Mouse (Mus musculus): ENCODE data around the gene Cltrn. TPM values are rescaled to one million over a fixed set of nuclear protein-coding genes. Genes with fewer than 3 reads are reported as not detected.

Cltrn gene
- polyA plus RNA-seq, 1 experiment from 2014 or later = 1.00 TPM

- Histone ChIP-seq H3K9ac (no peak overlapping the region), H3K36me3 (no peaks in the 10 kb centered on the region), H3K4me1 (replicated peaks) (no peaks in the 10 kb centered on the region), H3K4me3 (no peak overlapping the region), H3K4me2 (no peak overlapping the region), H3K27me3 (0 out of 2 replicates have a peak, but pooled peaks cover 19% of the 10 kb centered on the region), H3K9me3 (no peaks in the 10 kb centered on the region), H3K27ac (no peak overlapping the region)
- 89% methylated on average over 6 of the region's 6 CpGs for WGBS
- no peak for ATAC-seq (ENCODE audit: low FRiP score)
Observed at GRCm38 (mm10) chrX:164145463-164146250, 57.0 kb downstream of the Cltrn start.

GRCm38 (mm10) chrX:164152703-164153102 is 64.1 kb downstream of the Cltrn start:
- WGBS = 78% methylated on average over 2 of the region's 2 CpGs
- H3K4me2 ChIP-seq = no peak overlapping the region
- H3K27me3 ChIP-seq = 0 out of 2 replicates have a peak, but pooled peaks cover 7% of the 10 kb centered on the region
- H3K36me3 ChIP-seq = no peaks in the 10 kb centered on the region
- no peaks in the 10 kb centered on the region for H3K9me3 ChIP-seq
- ATAC-seq (ENCODE audit: low FRiP score) = no peak
- no peak overlapping the region for H3K4me3 ChIP-seq
- H3K27ac ChIP-seq = no peak overlapping the region
- no peaks in the 10 kb centered on the region for H3K4me1 ChIP-seq (replicated peaks)
- H3K9ac ChIP-seq = no peak overlapping the region

DNA sequence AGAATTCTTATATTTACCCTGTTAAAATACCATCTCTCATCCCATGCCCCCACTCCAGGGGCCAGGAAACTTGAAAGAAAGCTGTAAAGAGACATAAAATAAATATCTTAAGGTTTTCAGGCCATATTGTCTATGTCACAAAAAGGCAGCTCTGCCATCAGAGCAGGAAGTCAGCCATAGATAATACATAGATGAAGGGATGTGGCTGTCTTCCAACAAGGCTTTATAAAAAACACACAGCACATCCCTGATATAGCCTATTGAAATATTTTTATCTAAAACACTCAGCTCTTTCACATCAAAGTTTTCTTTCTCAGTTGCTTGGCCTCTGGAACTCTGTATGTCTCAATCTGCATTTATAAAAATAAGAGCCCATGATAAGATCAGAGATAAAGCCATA is 65.0 kb downstream of the Cltrn start:
- Histone ChIP-seq H3K9me3 (no peaks in the 10 kb centered on the region), H3K36me3 (no peaks in the 10 kb centered on the region), H3K4me3 (no peak overlapping the region), H3K4me1 (replicated peaks) (no peaks in the 10 kb centered on the region), H3K9ac (no peak overlapping the region), H3K4me2 (no peak overlapping the region), H3K27me3 (0 out of 2 replicates have a peak, but pooled peaks cover 2% of the 10 kb centered on the region), H3K27ac (no peak overlapping the region)
- ATAC-seq (ENCODE audit: low FRiP score) = no peak

GRCm38 (mm10) chrX:164154594-164154993 is 66.0 kb downstream of the Cltrn start:
- no peak for ATAC-seq (ENCODE audit: low FRiP score)
- Histone ChIP-seq H3K27me3 (peaks cover 4% of the 10 kb centered on the region; the same call in 1 of the 2 replicates), H3K4me1 (replicated peaks) (no peaks in the 10 kb centered on the region), H3K4me3 (no peak overlapping the region), H3K9ac (no peak overlapping the region), H3K4me2 (no peak overlapping the region), H3K9me3 (no peaks in the 10 kb centered on the region), H3K36me3 (no peaks in the 10 kb centered on the region), H3K27ac (no peak overlapping the region)
- 79% methylated on average over 5 of the region's 5 CpGs for WGBS

DNA sequence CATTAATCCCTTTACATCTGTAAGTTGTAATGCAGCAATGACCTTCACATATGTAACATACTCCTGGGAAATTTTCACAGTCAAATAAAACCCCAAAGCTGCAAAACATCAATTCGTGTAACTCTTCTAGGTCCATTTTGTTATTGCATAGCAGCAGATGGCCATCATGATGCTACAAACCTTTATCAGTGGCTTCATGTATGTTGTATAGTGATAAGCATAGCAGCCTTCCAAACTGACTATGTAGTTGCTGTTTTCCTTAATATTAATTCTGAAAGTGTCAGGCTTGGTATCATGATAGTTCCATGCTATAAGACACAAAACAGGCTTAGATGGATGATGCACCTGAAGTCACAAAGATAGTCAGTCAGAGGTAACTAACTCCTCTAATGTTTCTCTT is 76.1 kb downstream of the Cltrn start:
- Histone ChIP-seq H3K9me3 (no peaks in the 10 kb centered on the region), H3K27ac (no peak overlapping the region), H3K4me2 (no peak overlapping the region), H3K4me1 (replicated peaks) (no peaks in the 10 kb centered on the region), H3K4me3 (no peak overlapping the region), H3K27me3 (0 out of 2 replicates have a peak, but pooled peaks cover 3% of the 10 kb centered on the region), H3K9ac (no peak overlapping the region), H3K36me3 (no peaks in the 10 kb centered on the region)
- no peak for ATAC-seq (ENCODE audit: low FRiP score)
- 91% methylated on average over 1 of the region's 1 CpGs for WGBS

Other genes starting within 250 kb of the Cltrn start
- gene Ap1s2, start 179.8 kb upstream of the Cltrn start, polyA plus RNA-seq (2015; fragmentation: Nextera tagmentation; extraction: Ambion mirVana) = 99.3 and 104 TPM in 2 replicates
- 58.7 and 63.9 TPM in 2 replicates for gene Zrsr2, start 130.2 kb upstream of the Cltrn start, polyA plus RNA-seq (2015; fragmentation: Nextera tagmentation; extraction: Ambion mirVana)
- gene Car5b, start 60.8 kb upstream of the Cltrn start, polyA plus RNA-seq (2015; fragmentation: Nextera tagmentation; extraction: Ambion mirVana) = 0.31 and 0.65 TPM in 2 replicates
- 23.5 and 26.1 TPM in 2 replicates for gene Siah1b, start 12.3 kb upstream of the Cltrn start, polyA plus RNA-seq (2015; fragmentation: Nextera tagmentation; extraction: Ambion mirVana)
- 0.18 and 0.43 TPM in 2 replicates for gene Ace2, start 50.5 kb downstream of the Cltrn start, polyA plus RNA-seq (2015; fragmentation: Nextera tagmentation; extraction: Ambion mirVana)
- gene Bmx, start 169.4 kb downstream of the Cltrn start, polyA plus RNA-seq (2015; fragmentation: Nextera tagmentation; extraction: Ambion mirVana) = 0.31 and 0.76 TPM in 2 replicates
- 3.4 and 3.9 TPM in 2 replicates for gene Pir, start 180.5 kb downstream of the Cltrn start, polyA plus RNA-seq (2015; fragmentation: Nextera tagmentation; extraction: Ambion mirVana)